Mouse (Mus musculus) left cerebral cortex, adult 18-20 months (tissue): Measurements from ENCODE around the gene Synpo2. TPM values are rescaled to one million over a fixed set of nuclear protein-coding genes. Genes with fewer than 3 reads are reported as not detected.
A peak's percentile ranks its signal among the peaks of the same experiment; 100 is the strongest.

Experiments used
- DNase-seq, 2 experiments: peaks; one replicate each; pipeline ENCODE4 v3.0.0; 2021 to 2022; ENCODE audit warnings: low spot score in 2 of 2, mixed read lengths in 1 of 2
- long read RNA-seq, 2 experiments: library from polyadenylated mRNA; stranded (forward); transcript quantifications; one replicate each; pipeline ENCODE4 v2.0.0; 2021
- total RNA-seq, 2 experiments: library from RNA; stranded (reverse); gene quantifications; 2 replicates each; pipeline ENCODE4 v1.2.3; 2021

The Synpo2 gene
- 1 to 10 TPM; 3.6 to 4.3 TPM for total RNA-seq
- long read RNA-seq, experiment 1, partial matches to known transcripts, result 0 of 1 reads
- long read RNA-seq, experiment 1, other reads (novel, unspliced or antisense), result 1 of 1 reads
- long read RNA-seq, experiment 2, partial matches to known transcripts, result 0 of 5 reads
- long read RNA-seq, experiment 2, other reads (novel, unspliced or antisense), result 5 of 5 reads

DNA sequence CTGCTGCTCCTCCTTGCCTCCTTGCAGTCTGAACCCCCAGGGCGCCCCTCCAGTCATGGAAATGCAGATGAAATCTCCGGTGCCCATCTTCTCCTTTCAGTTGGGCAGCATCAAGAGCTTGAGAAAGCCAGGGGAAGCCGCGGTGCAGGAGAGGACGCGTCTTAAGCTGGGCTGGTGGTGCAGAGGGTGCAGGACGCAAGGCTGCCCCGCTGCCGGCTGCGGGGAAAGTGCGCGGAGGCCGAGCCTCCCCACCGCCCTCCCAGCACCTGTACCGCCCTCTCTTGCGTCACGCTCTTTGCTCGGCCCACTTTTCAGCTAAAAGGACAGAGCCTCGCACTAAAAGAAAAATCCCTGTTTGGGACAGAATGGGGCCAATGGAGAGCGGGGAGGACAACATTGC, at the start of gene Synpo2:
Synpo2 (minus strand) TSS at position 229 of the 400 bp plus-strand sequence.
- DNase-seq, result peak; percentile 39 to 56

- DNase-seq, result no peak
Measured at GRCm38 (mm10) chr3:123285649-123286048, 49.7 kb upstream of the Synpo2 start.

DNA sequence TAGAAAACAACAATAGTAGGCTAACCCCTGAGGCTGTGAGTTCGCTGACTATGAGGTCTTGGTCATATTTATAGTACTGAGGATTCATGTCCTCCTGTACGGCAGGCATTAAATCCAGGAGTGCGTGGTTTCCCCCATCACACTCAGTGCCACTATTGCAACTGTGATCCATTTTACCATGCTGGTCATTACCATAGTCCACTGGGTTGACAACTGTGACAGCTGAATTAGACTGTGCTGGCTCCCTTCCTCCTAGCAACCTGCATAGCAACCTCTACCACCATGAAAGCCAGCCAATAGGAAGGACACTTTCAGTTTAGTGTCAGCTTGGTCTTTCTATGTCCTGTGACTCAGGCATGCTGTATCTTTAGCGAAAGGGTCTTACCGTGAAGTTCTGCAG, 48.3 kb upstream of the Synpo2 start:
- no peak for DNase-seq

DNA sequence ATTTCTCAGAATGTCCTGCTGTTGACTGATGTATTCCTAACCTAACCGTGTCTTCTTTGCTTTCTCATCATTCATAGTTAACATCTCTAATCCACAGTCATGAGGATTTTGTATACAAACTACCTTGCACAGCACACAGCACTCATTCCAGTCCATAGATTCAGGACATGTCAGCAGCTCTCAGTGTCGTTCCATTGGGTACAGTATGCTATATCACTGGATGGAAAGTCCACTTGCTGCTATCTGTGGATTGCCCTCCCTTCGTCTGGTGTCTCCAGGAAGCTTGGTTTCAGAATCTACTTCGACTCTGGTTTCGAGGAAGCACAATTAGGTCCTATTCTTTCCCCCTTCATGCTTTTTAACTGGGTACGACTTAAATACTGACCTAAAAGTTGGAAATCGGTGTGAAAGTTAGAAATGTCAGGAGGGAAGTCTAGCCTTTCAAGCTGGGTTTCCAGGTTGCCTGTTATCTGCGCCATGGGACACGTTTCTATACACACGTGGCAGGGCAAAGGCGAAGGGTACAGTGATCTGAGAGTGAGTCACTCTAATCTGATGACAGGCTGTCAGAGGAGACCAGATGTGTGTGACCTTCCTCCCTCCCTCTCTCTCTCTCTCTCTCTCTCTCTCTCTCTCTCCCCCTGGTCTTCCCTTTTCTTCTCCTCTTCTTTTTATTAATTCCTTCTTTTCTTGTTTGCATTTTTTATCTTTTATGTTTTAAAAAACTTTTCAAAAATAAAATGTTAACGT, 47.1 kb upstream of the Synpo2 start:
- no peak for DNase-seq

DNA sequence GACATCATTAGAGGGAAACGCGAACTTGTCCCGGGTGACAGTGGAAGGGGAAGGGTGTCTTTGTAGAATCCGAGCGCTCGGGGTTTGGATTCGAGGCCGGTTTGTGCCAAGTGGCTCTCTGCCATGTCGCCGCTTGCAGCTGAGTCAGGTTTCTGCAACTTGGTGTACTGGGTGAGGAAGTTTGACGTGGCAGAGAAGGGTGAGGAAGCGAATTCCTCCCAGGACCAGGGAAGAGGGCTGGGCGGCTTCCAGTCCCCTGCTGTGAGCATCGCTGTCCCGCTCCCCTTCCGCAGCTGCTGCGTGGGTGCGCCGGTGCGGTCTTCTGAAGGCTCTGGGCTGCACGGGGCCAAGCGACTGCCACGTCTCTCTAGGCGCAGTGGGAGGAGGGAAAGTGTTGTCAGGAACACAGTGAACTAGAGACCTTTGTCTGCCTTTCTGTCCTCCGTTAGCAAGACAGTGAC, 31.8 kb upstream of the Synpo2 start:
- DNase-seq, result peak; percentile 65 to 69

DNA sequence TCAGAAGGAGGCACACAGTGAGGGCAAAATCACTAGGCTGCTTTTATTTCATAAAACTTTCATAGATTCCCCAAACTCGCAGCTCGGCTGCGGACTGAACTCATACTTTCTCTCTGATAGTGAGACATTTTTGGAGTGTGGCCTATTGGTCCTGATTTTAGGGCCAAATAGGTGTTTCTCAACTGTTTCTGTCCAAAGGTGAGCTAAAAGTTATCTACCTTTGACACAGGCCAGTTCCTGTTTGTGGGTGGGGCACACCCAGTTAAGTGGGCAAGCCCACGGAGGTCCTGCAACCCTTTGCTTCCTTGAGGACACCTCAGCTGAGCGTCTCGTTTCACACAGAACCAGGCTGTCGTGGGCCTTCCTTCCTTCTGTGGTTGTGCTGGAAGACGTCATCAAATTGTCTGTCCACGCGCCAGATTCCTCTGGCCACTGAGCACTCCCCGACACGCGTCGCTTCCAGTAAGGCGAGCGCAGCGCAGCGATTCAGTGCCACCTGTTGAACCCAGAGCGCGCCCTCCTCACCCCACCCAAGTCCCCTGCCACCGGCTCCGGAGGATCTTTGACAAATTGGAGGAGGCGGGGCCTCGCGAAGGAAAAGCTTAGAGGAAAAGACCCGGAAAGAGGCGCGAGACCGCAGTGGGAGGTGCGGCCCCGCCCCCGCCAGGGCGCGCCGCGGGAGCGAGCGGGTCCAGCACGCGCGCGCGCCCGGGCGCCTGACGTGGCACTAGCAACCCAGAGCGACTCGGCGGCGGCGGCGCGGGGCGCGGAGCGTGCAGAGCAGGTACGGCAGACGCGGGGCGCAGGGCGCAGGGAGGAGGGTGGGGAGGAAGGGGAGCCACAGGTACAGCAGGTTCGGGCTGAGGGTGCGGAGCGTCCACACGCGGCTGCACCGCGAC, 31.1 kb upstream of the Synpo2 start, which contains the start of gene Sec24d:
Sec24d (plus strand) TSS at position 703 of the 899 bp plus-strand sequence.
- peak; percentile 65 to 85 for DNase-seq

GRCm38 (mm10) chr3:123264706-123265105, 28.8 kb upstream of the Synpo2 start:
- DNase-seq, result no peak

DNA sequence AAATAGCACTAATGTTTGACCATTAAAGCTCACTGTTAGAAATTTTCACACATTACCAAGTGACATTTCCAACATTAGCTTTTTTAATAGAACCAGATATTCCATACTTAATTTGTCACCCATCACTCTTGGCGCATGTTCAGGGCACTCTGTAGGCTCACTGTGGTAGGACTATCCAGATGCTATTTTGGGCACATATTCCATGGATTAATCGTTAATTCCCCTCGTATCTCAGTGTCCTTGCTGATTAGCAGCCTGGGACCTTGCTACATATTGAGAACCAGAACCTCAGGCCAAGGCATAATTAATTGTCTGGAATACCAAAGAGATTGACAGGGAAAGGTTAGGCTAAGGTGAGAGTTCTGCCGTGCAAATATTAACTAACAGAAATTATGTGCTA, 22.8 kb upstream of the Synpo2 start:
- no peak for DNase-seq

- DNase-seq, result no peak
Measured at GRCm38 (mm10) chr3:123256181-123257101, 20.5 kb upstream of the Synpo2 start.

DNA sequence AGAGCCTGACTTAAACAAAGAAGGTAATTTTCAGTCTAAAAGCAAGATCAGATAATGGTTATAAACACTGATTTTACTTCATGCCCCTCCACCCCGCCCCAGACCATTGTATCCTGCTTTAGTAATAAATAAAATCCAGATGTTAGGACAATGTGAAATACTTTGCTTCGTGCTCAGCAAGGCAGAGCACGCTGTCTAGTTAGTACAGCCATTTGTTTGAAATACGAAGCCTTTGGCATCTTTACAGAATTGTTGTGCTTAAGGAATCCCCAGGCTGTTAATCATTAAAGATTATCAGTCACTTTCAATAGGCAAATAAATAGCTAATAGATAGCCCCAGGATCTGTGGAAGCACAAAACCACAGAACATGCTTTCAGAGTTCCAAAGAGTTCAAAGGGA, 9.7 kb upstream of the Synpo2 start:
- no peak for DNase-seq

GRCm38 (mm10) chr3:123244376-123244775, 8.4 kb upstream of the Synpo2 start:
- DNase-seq, result no peak

DNA sequence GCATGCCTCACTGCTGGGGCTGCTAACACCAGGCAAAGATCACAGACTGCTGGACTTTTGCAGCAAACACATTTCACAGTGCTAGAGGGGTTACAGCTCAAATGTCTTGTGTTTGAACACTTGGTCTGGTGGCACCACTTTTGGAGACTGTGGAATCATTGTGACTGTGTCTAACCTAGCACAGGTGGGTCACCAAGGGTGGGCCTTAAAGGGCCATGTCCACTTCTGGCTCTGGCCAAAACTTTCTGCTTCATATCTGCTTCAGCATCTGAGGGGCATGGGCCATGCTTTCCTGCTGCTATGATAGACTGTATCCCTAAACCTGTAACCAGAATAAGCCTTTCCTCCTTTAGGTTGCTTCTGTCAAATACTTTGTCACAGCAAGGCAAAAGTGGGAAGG, 1.5 kb upstream of the Synpo2 start:
- DNase-seq, result no peak

- no peak for DNase-seq
Measured at GRCm38 (mm10) chr3:123237039-123237438, 1.1 kb upstream of the Synpo2 start.

GRCm38 (mm10) chr3:123235495-123235894, 454 bp downstream of the Synpo2 start:
- DNase-seq, result no peak

GRCm38 (mm10) chr3:123234191-123234836, 1.6 kb downstream of the Synpo2 start:
- peak; percentile 45 to 51 for DNase-seq

DNA sequence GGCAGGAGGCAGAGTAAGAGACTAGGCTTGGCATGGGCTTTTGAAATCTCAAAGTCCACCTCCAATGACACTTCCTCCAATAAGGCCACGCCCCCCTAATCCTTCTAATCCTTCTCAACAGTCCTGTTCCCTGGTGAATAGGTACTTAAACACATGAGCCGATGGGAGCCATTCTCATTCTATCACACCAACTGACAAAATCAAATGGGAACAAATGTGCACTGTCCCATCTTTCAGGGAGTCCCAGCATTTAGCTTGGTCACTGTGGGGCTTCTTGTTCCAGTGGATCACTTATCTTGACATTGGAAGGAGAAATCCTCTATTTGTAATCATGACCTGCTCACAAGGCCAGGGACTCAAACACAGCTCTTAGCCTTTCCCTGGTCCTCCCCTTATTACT, 4.3 kb downstream of the Synpo2 start:
- DNase-seq, result no peak

DNA sequence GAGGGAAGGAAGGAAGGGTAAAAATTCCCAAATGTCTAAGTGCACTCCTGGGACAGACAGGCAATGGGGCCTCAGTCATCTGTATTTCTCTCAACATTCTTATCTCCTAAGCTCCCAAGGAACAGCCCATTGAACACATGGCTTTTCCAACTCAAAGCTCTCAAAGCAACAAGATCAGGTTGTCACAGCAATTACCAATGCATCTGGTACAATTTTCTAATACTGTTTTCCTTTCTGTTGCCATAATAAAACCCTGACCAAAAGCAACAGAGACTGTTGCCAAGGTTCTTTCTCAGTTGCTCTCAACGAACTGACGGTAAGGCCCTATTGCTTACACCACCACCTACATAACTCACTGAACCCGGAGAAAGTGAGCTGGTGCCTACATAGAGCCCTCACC, 8.7 kb downstream of the Synpo2 start:
- DNase-seq, result no peak

GRCm38 (mm10) chr3:123218646-123219045, 17.3 kb downstream of the Synpo2 start:
- DNase-seq, result no peak

GRCm38 (mm10) chr3:123208891-123209290, 27.1 kb downstream of the Synpo2 start:
- DNase-seq, result no peak

DNA sequence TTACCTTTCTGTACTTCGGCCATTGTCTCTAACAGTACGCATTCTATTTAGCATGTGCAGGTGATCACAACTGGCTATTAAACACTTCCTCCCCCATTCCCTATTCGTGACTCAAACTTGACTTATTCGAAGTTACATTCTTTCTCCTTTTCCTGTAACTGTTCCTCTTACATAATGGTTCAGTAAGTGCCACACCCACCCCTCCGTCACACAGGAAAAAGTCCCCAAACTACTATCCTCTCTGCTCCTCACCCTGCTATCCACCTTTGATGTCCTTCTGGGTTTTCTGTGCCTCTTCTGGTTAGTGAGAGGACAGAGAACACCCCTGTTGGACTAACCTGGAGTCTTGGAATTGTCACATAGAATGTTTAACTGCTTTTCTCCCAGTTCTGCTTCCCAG, 28.6 kb downstream of the Synpo2 start:
- DNase-seq, result no peak
